14 mouse cellular contexts compared by ENCODE assay signal in the genomic region with DNA sequence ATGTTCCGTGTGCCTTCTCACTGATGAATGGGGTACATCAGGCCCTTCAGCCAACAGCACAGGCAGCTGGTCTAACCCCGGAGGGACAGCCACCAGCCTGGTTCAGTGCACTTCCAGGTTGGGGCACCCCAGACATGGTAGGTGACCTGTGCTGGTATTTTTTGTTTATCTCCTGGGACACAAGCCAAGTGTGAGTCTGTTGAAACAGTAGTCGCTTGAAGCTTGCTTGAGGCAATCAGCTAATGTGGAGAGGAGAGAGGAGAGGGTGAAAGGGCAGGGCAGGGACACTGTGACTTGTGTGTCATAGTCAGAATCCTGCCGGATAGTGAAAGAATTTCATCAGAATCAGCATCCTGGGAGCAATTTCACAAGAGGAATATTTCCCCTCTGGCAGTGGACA. TPM values are rescaled to one million over a fixed set of nuclear protein-coding genes. Genes with fewer than 3 reads are reported as not detected.
A peak's percentile ranks its signal among the peaks of the same experiment; 100 is the strongest.
DNase-seq lines count a peak whose midpoint lies in the region; ATAC-seq and TF ChIP-seq lines count a peak whose summit lies in the region.
"Had no signal": no experiment of that assay in that cellular context is flagged by ENCODE, and none has a peak within 500 bp of the region (broad histone marks: within the 10 kb centered on the region; RNA-seq: fewer than 3 reads in every experiment).

No protein-coding gene starts in this region.

- no peaks in the 10 kb centered on the region for H3K9me3 ChIP-seq in kidney, embryonic 14.5 days (ENCODE audit: control insufficient read depth, low read length)

- WGBS in lung, adult 2 months, result 50% methylated on average over 4 of the region's 4 CpGs
- WGBS in kidney, embryonic 14.5 days, result 40% methylated on average over 4 of the region's 4 CpGs

- TF ChIP-seq CTCF in lung, adult 2 months (IDR thresholded peaks at IDR 0.05; ENCODE audit: insufficient read depth, low read length), result no peak

- DNase-seq in adrenal gland, adult 2 months, result peak; percentile 71
- DNase-seq in adrenal gland, postnatal 25 days, result no peak
- DNase-seq in ovary, postnatal 36 days (ENCODE audit: low spot score), result peak; percentile 44
- DNase-seq in ovary, postnatal 14 days (ENCODE audit: low spot score), result no peak
- peak; percentile 28 for DNase-seq in lung, adult 2 months
- no peak for DNase-seq in thymus, postnatal 36 days
- no peak for DNase-seq in Muller cell, postnatal 12 days (ENCODE audit: inconsistent ontology term)
- DNase-seq: cerebellum, adult 11-12 months; kidney, postnatal 25 days; right cerebral cortex, adult 18-20 months had no signal

- no peak overlapping the region for H3K9ac ChIP-seq in kidney, embryonic 14.5 days (ENCODE audit: low read depth, low read length)

- H3K4me2 ChIP-seq in kidney, embryonic 14.5 days (replicated peaks; ENCODE audit: low read depth, low read length), result no peak overlapping the region

- TF ChIP-seq POLR2A in lung, adult 2 months (IDR thresholded peaks at IDR 0.05; ENCODE audit: borderline replicate concordance, extremely low read depth, low read depth, low read length), result no peak

- H3K36me3 ChIP-seq in kidney, embryonic 14.5 days (ENCODE audit: control insufficient read depth, insufficient read depth, low read length), result no peaks in the 10 kb centered on the region

- H3K27ac ChIP-seq in kidney, embryonic 14.5 days (ENCODE audit: low read depth, low read length), result no peak overlapping the region

- H3K4me3 ChIP-seq in lung, adult 2 months (replicated peaks; ENCODE audit: extremely low read depth, low read depth, low read length), result no peak overlapping the region
- H3K4me3 ChIP-seq in kidney, embryonic 14.5 days (ENCODE audit: low read length), result no peak overlapping the region

- H3K27me3 ChIP-seq in kidney, embryonic 14.5 days (ENCODE audit: control insufficient read depth, insufficient read depth, low read length), result no peaks in the 10 kb centered on the region

- no peaks in the 10 kb centered on the region; the same call in 1 of the 2 replicates for H3K4me1 ChIP-seq in lung, adult 2 months (ENCODE audit: control insufficient read depth, insufficient read depth, low read length)
- peaks cover 3% of the 10 kb centered on the region; the same call in 1 of the 2 replicates for H3K4me1 ChIP-seq in kidney, embryonic 14.5 days (ENCODE audit: control insufficient read depth, insufficient read depth, low read length)

- no peak for ATAC-seq in kidney, embryonic 14.5 days (ENCODE audit: low FRiP score, low TSS enrichment)
- ATAC-seq: hindbrain, embryonic 16.5 days had no signal

RNA-seq across cellular contexts. Expression of gene Tsku, which starts 22.2 kb away (rescaled TPM):
- total RNA-seq in adrenal gland, adult 2 months (2021), result 10 to 100 TPM; 22.4 to 41.5 TPM
- polyA plus RNA-seq in adrenal gland, adult 2 months (2012; rRNA removed), result 52.3 and 58.9 TPM in 2 replicates
- total RNA-seq in adrenal gland, postnatal 25 days (2021), result 22.9 and 40.6 TPM in 2 replicates
- 22.0 and 29.3 TPM in 2 replicates for polyA plus RNA-seq in lung, adult 2 months (2012; rRNA removed)
- 12.6 and 12.7 TPM in 2 replicates for polyA plus RNA-seq in kidney, embryonic 14.5 days (2014; fragmentation: Nextera tagmentation; extraction: Ambion mirVana)
- total RNA-seq: megakaryocyte-erythroid progenitor cell, adult 5-6 weeks had no signal

RNA-seq across cellular contexts. Expression of gene Gucy2d, which starts 56.9 kb away (rescaled TPM):
- total RNA-seq in adrenal gland, adult 2 months (2021), result not detected
- not detected in 2 replicates for polyA plus RNA-seq in adrenal gland, adult 2 months (2012; rRNA removed)
- total RNA-seq in adrenal gland, postnatal 25 days (2021), result not detected in 2 replicates
- polyA plus RNA-seq in lung, adult 2 months (2012; rRNA removed), result 0.04 TPM in 1 of 2 replicates, not detected in the other
- not detected in 2 replicates for polyA plus RNA-seq in kidney, embryonic 14.5 days (2014; fragmentation: Nextera tagmentation; extraction: Ambion mirVana)
- total RNA-seq: ES-E14; megakaryocyte-erythroid progenitor cell, adult 5-6 weeks had no signal

Comparison
In these comparisons a context has a peak if more than half of its experiments do, and no peak if none do; other contexts are left out.
1. DNase-seq: peak in adrenal gland, adult 2 months (single experiment), ovary, postnatal 36 days (single experiment) and lung, adult 2 months (single experiment); none in adrenal gland, postnatal 25 days (single experiment), ovary, postnatal 14 days (single experiment), thymus, postnatal 36 days (0 of 2) and Muller cell, postnatal 12 days (single experiment).